Mouse (Mus musculus): ENCODE measurements around the gene Knop1. TPM values are rescaled to one million over a fixed set of nuclear protein-coding genes. Genes with fewer than 3 reads are reported as not detected.

The Knop1 gene
- polyA plus RNA-seq, 1 experiment from 2014 or later: 65.8 TPM

DNA sequence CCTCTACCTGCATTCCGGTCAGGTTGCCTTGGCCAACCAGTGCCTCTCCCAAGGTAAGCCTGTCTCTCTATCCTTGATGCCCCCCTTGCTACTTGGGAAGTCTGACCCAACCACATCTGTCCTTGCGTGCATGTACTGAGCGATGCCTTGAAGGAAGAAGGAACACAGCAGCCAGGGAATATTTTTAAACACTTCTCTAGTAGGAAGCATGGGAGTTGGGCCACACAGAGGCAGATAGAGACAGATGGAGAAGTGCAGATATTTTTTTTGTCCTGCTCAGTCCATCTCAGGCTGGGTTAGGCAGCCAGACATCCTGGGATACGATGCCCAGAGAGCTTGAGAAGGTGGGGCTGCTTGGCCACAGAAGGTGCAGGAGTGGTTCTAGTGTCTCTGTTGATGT, 42.5 kb downstream of the Knop1 start:
- ATAC-seq (ENCODE audit: low FRiP score): no peak
- Histone ChIP-seq H3K4me1 (no peaks in the 10 kb centered on the region), H3K4me2 (no peak overlapping the region), H3K27ac (replicated peaks) (no peak overlapping the region), H3K27me3 (replicated peaks) (no peaks in the 10 kb centered on the region), H3K9me3 (replicated peaks) (no peaks in the 10 kb centered on the region), H3K9ac (replicated peaks) (no peak overlapping the region), H3K36me3 (peaks cover 58% of the 10 kb centered on the region), H3K4me3 (replicated peaks) (no peak overlapping the region)
- 88% methylated on average over 4 of the region's 4 CpGs for WGBS

GRCm38 (mm10) chr7:118811407-118812106, 44.5 kb downstream of the Knop1 start:
- H3K27me3 ChIP-seq (replicated peaks): no peaks in the 10 kb centered on the region
- WGBS: 78% methylated on average over 12 of the region's 12 CpGs

GRCm38 (mm10) chr7:118807899-118808298, 48.2 kb downstream of the Knop1 start:
- Histone ChIP-seq H3K27ac (replicated peaks) (no peak overlapping the region), H3K4me2 (no peak overlapping the region), H3K4me1 (no peaks in the 10 kb centered on the region), H3K27me3 (replicated peaks) (no peaks in the 10 kb centered on the region), H3K9me3 (replicated peaks) (no peaks in the 10 kb centered on the region), H3K4me3 (replicated peaks) (no peak overlapping the region), H3K9ac (replicated peaks) (no peak overlapping the region), H3K36me3 (peaks cover 62% of the 10 kb centered on the region)
- WGBS: 71% methylated on average over 8 of the region's 8 CpGs
- no peak for ATAC-seq (ENCODE audit: low FRiP score)

More at GRCm38 (mm10) chr7:118811407-118812106, 44.5 kb downstream of the Knop1 start:
- Histone ChIP-seq H3K4me3 (replicated peaks) (no peak overlapping the region), H3K4me2 (no peak overlapping the region), H3K4me1 (no peaks in the 10 kb centered on the region), H3K27ac (replicated peaks) (no peak overlapping the region), H3K9me3 (replicated peaks) (no peaks in the 10 kb centered on the region), H3K36me3 (peaks cover 51% of the 10 kb centered on the region), H3K9ac (replicated peaks) (no peak overlapping the region)
- ATAC-seq (ENCODE audit: low FRiP score): no peak

- H3K9me3 ChIP-seq (replicated peaks): no peaks in the 10 kb centered on the region
- H3K4me3 ChIP-seq (replicated peaks): no peak overlapping the region
- no peak overlapping the region for H3K9ac ChIP-seq (replicated peaks)
- 65% methylated on average over 16 of the region's 16 CpGs for WGBS
- H3K27me3 ChIP-seq (replicated peaks): no peaks in the 10 kb centered on the region
- peaks cover 71% of the 10 kb centered on the region for H3K36me3 ChIP-seq
- ATAC-seq (ENCODE audit: low FRiP score): no peak
- H3K4me1 ChIP-seq: no peaks in the 10 kb centered on the region
- no peak overlapping the region for H3K4me2 ChIP-seq
- H3K27ac ChIP-seq (replicated peaks): no peak overlapping the region
These were observed 49.2 kb downstream of the Knop1 start for GRCm38 (mm10) chr7:118806631-118807411.

DNA sequence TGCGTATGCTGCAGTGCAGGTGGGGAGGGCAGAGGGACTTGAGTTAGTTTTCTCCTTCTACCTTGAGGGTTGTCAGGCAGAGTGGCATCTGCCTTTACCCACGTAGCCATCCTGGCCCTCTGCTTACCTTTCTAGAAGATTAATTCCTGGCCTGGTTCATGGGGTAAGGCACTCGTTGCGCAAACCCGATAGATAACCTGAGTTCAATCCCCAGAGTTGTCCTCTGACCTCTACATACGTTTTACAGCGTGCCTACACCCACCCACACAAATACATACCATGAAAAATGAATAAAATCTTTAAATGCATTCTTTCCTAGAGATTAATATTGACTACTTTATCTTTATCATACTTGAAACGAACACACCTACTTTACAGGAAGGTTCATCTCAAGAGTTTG, 52.6 kb downstream of the Knop1 start:
- 93% methylated on average over 8 of the region's 8 CpGs for WGBS
- no peak overlapping the region for H3K27ac ChIP-seq (replicated peaks)
- no peak overlapping the region for H3K9ac ChIP-seq (replicated peaks)
- H3K36me3 ChIP-seq: peaks cover 75% of the 10 kb centered on the region
- no peak overlapping the region for H3K4me3 ChIP-seq (replicated peaks)
- no peak overlapping the region for H3K4me2 ChIP-seq
- no peaks in the 10 kb centered on the region for H3K9me3 ChIP-seq (replicated peaks)
- no peaks in the 10 kb centered on the region for H3K4me1 ChIP-seq
- no peaks in the 10 kb centered on the region for H3K27me3 ChIP-seq (replicated peaks)
- ATAC-seq (ENCODE audit: low FRiP score): no peak

GRCm38 (mm10) chr7:118801791-118802190, 54.3 kb downstream of the Knop1 start:
- no peak for ATAC-seq (ENCODE audit: low FRiP score)
- H3K27me3 ChIP-seq (replicated peaks): no peaks in the 10 kb centered on the region
- 91% methylated on average over 3 of the region's 3 CpGs for WGBS
- H3K4me1 ChIP-seq: no peaks in the 10 kb centered on the region
- no peak overlapping the region for H3K9ac ChIP-seq (replicated peaks)
- H3K36me3 ChIP-seq: peaks cover 80% of the 10 kb centered on the region
- H3K27ac ChIP-seq (replicated peaks): no peak overlapping the region
- no peak overlapping the region for H3K4me2 ChIP-seq
- no peak overlapping the region for H3K4me3 ChIP-seq (replicated peaks)
- H3K9me3 ChIP-seq (replicated peaks): no peaks in the 10 kb centered on the region

GRCm38 (mm10) chr7:118800112-118800734, 55.8 kb downstream of the Knop1 start:
- no peak for ATAC-seq (ENCODE audit: low FRiP score)
- Histone ChIP-seq H3K4me1 (no peaks in the 10 kb centered on the region), H3K27me3 (replicated peaks) (no peaks in the 10 kb centered on the region), H3K27ac (replicated peaks) (no peak overlapping the region), H3K4me2 (no peak overlapping the region), H3K9ac (replicated peaks) (no peak overlapping the region), H3K9me3 (replicated peaks) (no peaks in the 10 kb centered on the region), H3K4me3 (replicated peaks) (no peak overlapping the region), H3K36me3 (peaks cover 72% of the 10 kb centered on the region)
- 90% methylated on average over 15 of the region's 15 CpGs for WGBS

DNA sequence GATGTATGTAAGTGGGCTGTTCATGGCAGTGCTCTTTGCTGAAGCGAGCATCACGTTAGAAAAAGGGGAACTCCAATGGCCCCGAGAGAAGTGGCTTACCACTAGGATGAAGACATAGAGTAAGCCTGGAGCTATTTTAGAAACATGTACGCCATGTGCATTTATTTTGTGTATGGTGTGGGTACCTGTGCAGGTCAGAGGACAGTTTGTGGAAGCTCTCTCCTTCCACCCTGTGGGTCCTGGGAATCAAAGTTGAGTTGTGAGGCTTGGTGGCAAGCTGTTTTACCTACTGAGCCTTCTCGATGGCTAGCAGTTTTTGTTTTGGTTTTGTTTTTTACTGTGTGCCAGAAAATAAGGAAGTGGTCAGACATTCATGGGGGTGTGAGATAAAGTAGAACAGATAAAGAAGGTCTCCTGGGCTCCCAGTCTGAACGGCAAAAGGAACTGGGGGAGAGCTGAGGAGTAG, 57.9 kb downstream of the Knop1 start:
- peaks cover 68% of the 10 kb centered on the region for H3K36me3 ChIP-seq

DNA sequence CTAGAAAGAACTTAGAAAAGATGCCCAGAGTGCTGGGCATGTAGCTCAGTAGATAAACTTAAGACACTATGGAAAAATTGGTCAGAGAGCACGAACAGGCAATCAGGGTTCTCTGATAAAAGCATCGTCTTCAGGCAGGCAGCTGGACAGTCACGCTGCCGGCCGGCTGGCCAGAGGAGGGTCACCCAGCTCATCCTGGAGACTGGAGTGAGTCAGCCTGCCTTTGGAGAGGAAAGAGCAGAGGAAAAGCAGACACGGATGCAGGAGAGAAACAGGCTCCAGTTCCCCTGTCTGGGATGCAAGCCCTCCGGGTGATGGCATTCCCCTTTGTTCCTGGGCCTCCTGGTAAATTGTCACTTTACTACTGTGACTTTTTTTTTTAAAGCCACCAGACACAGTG, 58.5 kb downstream of the Knop1 start:
- Histone ChIP-seq H3K27ac (replicated peaks) (no peak overlapping the region), H3K36me3 (peaks cover 67% of the 10 kb centered on the region), H3K27me3 (replicated peaks) (no peaks in the 10 kb centered on the region), H3K4me1 (no peaks in the 10 kb centered on the region), H3K9ac (replicated peaks) (no peak overlapping the region), H3K4me2 (no peak overlapping the region), H3K4me3 (replicated peaks) (no peak overlapping the region), H3K9me3 (replicated peaks) (no peaks in the 10 kb centered on the region)
- no peak for ATAC-seq (ENCODE audit: low FRiP score)
- WGBS: 80% methylated on average over 7 of the region's 7 CpGs

More for the DNA sequence above, 57.9 kb downstream of the Knop1 start:
- H3K4me1 ChIP-seq: no peaks in the 10 kb centered on the region
- 86% methylated on average over 6 of the region's 6 CpGs for WGBS
- H3K4me2 ChIP-seq: no peak overlapping the region
- no peak for ATAC-seq (ENCODE audit: low FRiP score)
- no peak overlapping the region for H3K4me3 ChIP-seq (replicated peaks)
- no peak overlapping the region for H3K9ac ChIP-seq (replicated peaks)
- no peaks in the 10 kb centered on the region for H3K9me3 ChIP-seq (replicated peaks)
- H3K27me3 ChIP-seq (replicated peaks): no peaks in the 10 kb centered on the region
- no peak overlapping the region for H3K27ac ChIP-seq (replicated peaks)

- Histone ChIP-seq H3K36me3 (peaks cover 66% of the 10 kb centered on the region), H3K9me3 (replicated peaks) (no peaks in the 10 kb centered on the region), H3K4me2 (no peak overlapping the region), H3K9ac (replicated peaks) (no peak overlapping the region), H3K27me3 (replicated peaks) (no peaks in the 10 kb centered on the region), H3K27ac (replicated peaks) (no peak overlapping the region), H3K4me1 (no peaks in the 10 kb centered on the region), H3K4me3 (replicated peaks) (no peak overlapping the region)
- no peak for ATAC-seq (ENCODE audit: low FRiP score)
- WGBS: 93% methylated on average over 9 of the region's 9 CpGs
These were observed 59.2 kb downstream of the Knop1 start for GRCm38 (mm10) chr7:118796838-118797237.

DNA sequence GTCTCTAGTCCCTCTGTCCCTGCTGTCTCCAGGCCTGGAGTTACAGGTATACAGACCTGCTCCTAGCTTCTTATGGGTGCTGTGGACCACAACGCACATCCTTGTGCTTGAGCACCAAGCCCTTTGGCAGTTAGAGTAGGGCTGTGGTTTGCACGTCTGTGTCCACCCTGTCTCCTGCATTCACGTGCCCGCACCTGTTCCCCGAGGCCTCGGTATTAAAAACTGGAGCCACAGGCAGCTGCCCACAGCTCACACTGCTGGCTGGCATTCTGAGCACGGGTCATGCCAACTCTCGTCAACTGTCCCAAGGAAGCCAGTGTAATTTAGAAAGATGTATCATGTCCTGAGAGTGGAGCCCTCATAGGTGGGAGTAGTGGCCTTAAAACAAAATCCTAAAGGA, 60.3 kb downstream of the Knop1 start:
- Histone ChIP-seq H3K27ac (replicated peaks) (no peak overlapping the region), H3K4me3 (replicated peaks) (no peak overlapping the region), H3K4me2 (no peak overlapping the region), H3K27me3 (replicated peaks) (no peaks in the 10 kb centered on the region), H3K9ac (replicated peaks) (no peak overlapping the region), H3K4me1 (no peaks in the 10 kb centered on the region), H3K9me3 (replicated peaks) (no peaks in the 10 kb centered on the region), H3K36me3 (peaks cover 70% of the 10 kb centered on the region)
- WGBS: 92% methylated on average over 8 of the region's 8 CpGs
- no peak for ATAC-seq (ENCODE audit: low FRiP score)

DNA sequence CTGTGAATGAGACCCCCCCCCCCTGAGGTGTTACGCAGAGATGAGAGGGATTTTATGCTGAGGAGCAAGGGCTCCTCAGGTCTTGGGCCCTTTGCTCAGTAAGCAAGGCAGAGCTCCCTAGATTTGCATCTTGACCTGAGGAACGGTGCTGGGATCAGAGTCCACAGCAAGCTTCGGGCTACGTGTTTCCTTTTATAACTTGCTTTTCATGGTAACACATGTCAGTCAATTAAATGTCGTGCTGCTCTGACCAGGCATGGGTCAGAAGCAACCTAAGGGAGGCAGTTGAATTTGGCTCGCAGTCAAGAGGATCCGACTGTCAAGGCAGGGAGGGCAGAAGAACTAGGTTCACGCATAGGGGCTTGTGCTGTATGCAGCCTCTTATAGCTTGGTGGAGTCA, 62.2 kb downstream of the Knop1 start:
- H3K9me3 ChIP-seq (replicated peaks): no peaks in the 10 kb centered on the region
- no peak overlapping the region for H3K4me3 ChIP-seq (replicated peaks)
- H3K9ac ChIP-seq (replicated peaks): no peak overlapping the region
- peaks cover 65% of the 10 kb centered on the region for H3K36me3 ChIP-seq
- H3K27me3 ChIP-seq (replicated peaks): no peaks in the 10 kb centered on the region
- ATAC-seq (ENCODE audit: low FRiP score): no peak
- no peak overlapping the region for H3K27ac ChIP-seq (replicated peaks)
- H3K4me2 ChIP-seq: no peak overlapping the region
- WGBS: 79% methylated on average over 8 of the region's 8 CpGs
- no peaks in the 10 kb centered on the region for H3K4me1 ChIP-seq

Data from neural tube, embryonic 15.5 days (tissue).